Mouse (Mus musculus) monocyte, adult 5-6 weeks (primary cell): ENCODE measurements at regions not wholly inside any gene's neighbourhood (a gene's known extent, or its start where the extent isn't known, plus 50 kb on each side); places are given as distances from the start of the nearest gene placed in this dataset.

ENCODE experiments used
- ATAC-seq: fragments of 153-309, 156-312 bp; replicated peaks from 2 replicates; pipeline ENCODE4 v1.8.0; 2017; ENCODE audit warnings: mild to moderate bottlenecking; ENCODE audit not compliant: low TSS enrichment, insufficient number of reproducible peaks, severe bottlenecking, poor library complexity, low FRiP score

DNA sequence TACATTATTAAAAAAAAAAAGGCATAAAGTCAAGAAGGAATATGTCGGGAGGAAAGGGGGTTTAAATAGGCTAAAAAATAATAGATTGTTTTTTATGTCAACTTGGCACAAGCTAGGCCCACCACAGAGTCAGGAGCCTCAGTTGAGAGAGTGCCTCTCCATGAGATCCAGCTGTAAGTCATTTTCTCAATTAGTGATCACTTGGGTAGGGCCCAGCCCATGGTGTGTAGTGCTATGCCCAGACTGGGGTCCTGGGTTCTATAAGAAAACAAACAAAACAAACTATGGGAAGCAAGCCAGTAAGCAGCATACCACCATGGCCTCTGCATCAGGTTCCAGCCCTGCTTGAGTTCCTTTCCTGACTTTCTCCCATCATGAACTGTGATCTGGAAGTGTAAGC, 1283.0 kb upstream of the Lrrc6 start:
- no peak for ATAC-seq

DNA sequence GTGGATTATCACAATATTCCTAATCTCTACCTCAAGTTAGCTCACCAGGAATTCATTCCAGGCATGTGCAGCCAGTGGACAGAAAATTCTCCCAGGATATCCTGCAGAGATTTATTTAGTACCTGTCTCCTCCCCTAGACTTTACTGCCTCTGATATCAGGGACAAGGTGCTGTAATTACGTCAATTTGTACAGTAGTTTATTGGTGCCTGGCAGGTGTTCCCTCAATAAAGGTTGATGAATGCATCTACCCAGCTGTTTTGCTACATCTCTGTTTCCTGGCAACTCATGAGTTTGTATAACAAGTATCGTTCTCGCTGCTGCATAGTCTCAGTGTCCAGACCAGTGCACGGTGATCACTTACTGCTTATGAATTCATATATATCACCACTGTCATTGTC, 1281.8 kb upstream of the Lrrc6 start:
- ATAC-seq: no peak

GRCm38 (mm10) chr15:67780856-67781255, 1280.1 kb upstream of the Lrrc6 start:
- 0 out of 2 replicates have a peak, but pooled peaks have one; percentile 35 for ATAC-seq

GRCm38 (mm10) chr15:67767624-67768023, 1266.9 kb upstream of the Lrrc6 start:
- no peak for ATAC-seq

GRCm38 (mm10) chr15:67759221-67759620, 1258.5 kb upstream of the Lrrc6 start:
- no peak for ATAC-seq

DNA sequence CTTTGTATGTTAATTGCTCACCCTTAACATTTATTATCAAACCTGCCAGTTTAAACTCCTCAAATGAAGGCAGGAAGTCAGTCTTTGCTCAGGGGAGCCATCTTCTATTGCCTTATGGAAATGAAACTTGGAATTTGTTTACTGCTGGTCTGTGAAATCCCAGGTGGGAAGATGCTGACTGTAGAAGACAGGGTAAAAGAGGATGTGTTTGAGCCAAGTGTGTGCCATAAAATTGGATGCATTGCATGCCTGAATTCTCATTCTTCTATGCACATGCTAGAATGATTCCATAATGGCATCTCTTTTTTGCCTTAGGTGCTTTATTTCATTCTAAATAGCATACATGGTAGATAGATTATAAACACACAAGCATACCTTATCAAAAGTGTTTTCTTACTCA, 1249.9 kb upstream of the Lrrc6 start:
- ATAC-seq: no peak

GRCm38 (mm10) chr15:67743332-67743731, 1242.6 kb upstream of the Lrrc6 start:
- ATAC-seq: no peak

GRCm38 (mm10) chr15:67732988-67733387, 1232.3 kb upstream of the Lrrc6 start:
- peak; percentile 92 for ATAC-seq

- no peak for ATAC-seq
Observed at GRCm38 (mm10) chr15:67729492-67729891, 1228.8 kb upstream of the Lrrc6 start.

DNA sequence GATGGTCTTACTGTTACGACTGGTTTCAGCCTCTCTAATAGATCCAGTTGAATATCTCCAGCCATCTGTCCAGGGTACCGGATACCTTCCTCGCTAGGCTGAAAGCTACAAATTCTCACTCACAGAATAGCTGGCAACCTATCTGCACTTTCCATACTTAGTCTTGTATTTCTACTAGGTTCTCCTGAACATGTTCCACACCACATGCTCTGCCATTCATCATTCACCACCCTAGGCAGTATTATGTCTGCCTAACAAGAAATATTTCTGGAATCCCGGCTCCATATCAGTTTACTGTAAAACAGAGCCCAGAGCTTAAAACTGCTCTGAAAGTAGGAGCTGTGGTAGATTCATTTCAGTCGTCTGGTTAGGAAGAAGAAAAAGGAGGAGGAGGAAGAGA, 1224.5 kb upstream of the Lrrc6 start:
- no peak for ATAC-seq

GRCm38 (mm10) chr15:67714203-67714602, 1213.5 kb upstream of the Lrrc6 start:
- no peak for ATAC-seq

DNA sequence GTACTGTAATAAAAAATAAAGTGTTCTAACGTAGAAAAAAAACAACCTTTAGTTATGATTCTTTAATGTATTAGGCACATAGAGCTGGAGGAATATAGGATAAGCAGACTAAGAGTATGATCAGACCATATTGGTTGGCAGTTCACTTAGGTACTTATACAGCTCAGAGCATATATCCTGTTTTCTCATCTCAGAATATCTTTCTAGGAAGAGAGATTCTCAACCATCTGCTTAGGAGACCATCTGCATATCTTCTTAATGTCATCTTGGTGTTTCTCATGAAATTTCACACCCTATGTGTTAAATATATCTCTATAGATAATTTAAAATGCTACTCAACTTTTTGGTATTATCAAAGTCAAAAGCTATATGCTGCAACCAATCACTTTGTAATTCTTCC, 1185.4 kb upstream of the Lrrc6 start:
- no peak for ATAC-seq

DNA sequence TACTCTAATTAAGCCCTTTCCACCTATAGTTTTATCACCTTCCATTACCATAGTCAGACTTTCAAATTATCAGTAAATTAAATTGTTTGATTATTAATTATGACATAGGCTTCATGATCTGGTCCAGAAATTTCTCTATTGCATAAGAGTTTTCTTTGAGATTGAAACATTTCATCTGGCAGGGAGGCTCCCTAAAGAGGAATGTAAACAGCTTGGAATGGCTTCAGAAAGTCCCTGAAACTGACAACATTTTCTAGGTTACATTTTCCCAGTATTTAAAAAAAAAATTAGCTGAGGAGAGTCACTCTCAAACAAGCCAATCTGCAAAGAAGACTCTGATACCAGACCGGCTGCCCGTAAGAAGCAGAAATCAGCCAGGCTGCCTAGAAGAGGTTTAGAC, 1172.6 kb upstream of the Lrrc6 start:
- ATAC-seq: no peak

- ATAC-seq: no peak
Observed at GRCm38 (mm10) chr15:67636155-67636554, 1135.4 kb upstream of the Lrrc6 start.

- ATAC-seq: no peak
Observed at GRCm38 (mm10) chr15:67626704-67627287, 1126.1 kb upstream of the Lrrc6 start.

- no peak for ATAC-seq
Observed at GRCm38 (mm10) chr15:67611896-67612295, 1111.2 kb upstream of the Lrrc6 start.

DNA sequence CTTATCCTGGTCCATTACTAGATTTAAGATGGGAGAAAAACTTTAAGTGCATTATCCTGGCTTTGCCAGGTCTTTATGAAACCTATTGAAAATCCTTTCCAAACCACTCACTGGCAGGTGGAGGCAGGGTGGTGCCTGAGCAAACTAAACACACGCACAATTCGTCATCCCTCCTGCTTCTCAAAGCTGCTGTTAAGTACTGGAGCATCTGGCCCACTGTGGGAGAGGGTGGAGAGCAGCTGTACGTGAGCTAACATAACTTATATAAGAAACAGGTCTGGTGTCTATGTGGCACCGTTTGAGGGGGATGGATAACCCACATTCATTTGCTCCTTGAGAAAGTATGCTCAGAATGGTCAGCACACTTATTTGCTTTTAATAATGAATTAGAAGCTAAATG, 1097.7 kb upstream of the Lrrc6 start:
- no peak for ATAC-seq

DNA sequence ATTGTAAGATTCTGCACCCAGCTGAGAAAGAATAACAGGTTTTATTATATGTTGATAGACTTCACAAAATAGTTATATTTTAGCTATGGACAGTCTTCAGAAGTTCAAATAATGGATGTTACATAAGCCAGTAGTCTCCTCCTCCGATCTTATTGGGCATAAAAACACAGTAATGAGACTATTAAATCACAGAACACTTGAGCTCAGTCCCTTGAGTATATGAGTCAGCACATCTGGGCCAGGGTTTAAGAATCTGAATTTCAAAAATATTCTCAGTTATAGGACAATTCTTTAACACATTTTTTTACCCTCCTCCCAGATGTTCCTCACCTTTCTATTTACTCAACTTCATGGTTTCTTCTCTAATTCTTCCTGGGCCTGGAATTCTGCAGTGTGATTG, 1075.9 kb upstream of the Lrrc6 start:
- no peak for ATAC-seq

DNA sequence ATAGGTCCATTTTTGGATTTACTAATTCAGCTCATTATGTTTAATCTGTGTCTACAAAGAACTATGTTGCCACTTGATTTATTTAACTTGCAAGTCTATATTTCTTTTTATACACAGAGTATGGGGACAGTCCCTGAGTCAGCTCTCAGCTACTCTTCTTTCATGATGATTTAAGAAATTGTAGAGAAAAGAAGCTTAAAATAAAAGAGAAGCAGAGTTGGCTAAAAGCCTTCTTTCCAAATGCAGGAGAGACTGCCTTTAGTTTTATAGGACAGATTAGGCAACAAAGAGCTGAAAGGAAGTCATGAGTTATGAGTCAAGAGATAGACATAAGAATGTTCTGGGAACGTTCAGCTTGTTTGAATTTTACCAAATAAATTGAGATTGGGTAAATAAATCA, 1070.9 kb upstream of the Lrrc6 start:
- ATAC-seq: no peak

DNA sequence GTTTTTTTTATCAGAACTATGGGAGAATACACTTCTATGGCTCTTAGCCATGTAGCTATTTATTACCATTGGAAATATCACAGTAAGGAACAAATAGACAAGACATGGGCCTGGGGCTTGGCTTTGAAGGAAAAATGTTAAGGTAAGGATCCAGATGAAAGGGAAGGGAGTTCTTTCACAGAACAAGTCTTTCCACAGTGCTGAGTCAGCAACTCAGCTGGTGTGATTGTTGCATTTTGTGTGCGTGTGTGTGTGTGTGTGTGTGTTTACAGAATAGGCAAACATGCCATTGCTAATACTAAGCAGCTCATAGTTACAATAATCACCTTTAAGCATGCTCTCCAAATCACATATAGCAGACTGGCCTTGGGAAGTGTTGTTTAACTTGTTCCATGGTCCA, 1056.6 kb upstream of the Lrrc6 start:
- no peak for ATAC-seq

DNA sequence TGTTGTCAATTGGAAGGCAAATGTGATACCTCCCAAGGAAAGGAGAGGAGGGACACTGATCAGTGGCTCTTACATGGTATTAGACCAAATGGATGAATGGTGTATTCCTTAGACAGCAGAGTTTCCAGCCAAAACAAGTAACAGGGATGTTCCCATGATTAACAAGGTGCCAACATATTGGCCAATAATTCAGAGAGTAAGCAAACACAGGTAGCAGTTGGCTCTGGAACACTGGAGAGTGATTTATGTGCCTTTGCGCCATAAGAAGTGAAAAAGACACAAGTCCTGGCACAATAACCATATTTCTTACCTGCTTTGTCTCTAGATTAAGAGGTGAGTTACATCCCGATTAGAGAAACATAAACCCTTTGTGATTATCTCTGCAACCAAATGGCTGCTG, 1051.2 kb upstream of the Lrrc6 start:
- no peak for ATAC-seq
